Mouse (Mus musculus) CH12.LX (cell line): ENCODE data around the gene Gatad2a.

Experiments used
- CTCF ChIP-seq, 2 experiments: IDR thresholded peaks in 1 of 2; conservative IDR thresholded peaks in 1 of 2; 2 replicates each; pipeline ENCODE4 v1.5.1; 2011 to 2012; ENCODE audit warnings: low read depth in 2 of 2, low read length in 2 of 2, improper control_type of control experiment in 1 of 2, inconsistent platforms in 1 of 2, mild to moderate bottlenecking in 1 of 2, moderate library complexity in 1 of 2
- EP300 ChIP-seq: IDR thresholded peaks from 2 replicates; pipeline ENCODE4 v1.6.1; 2011; ENCODE audit warnings: low read length, improper control_type of control experiment
- MXI1 ChIP-seq: IDR thresholded peaks from 2 replicates; pipeline ENCODE4 v1.6.1; 2011; ENCODE audit warnings: mild to moderate bottlenecking, low read depth, low read length, improper control_type of control experiment
- NRF1 ChIP-seq: IDR thresholded peaks from 2 replicates; pipeline ENCODE4 v1.6.1; 2014; ENCODE audit warnings: low read depth, mild to moderate bottlenecking, inconsistent platforms, low read length, improper control_type of control experiment, moderate library complexity
- POLR2A ChIP-seq: IDR thresholded peaks from 2 replicates; pipeline ENCODE4 v1.6.1; 2011; ENCODE audit warnings: low read depth, mild to moderate bottlenecking, improper control_type of control experiment, low read length
- RCOR1 ChIP-seq: conservative IDR thresholded peaks from 2 replicates; pipeline ENCODE4 v1.6.1; 2012; ENCODE audit warnings: low read depth, mild to moderate bottlenecking, inconsistent platforms, low read length, improper control_type of control experiment
- TCF12 ChIP-seq: IDR thresholded peaks from 2 replicates; pipeline ENCODE4 v1.6.1; 2014; ENCODE audit warnings: low read depth, mild to moderate bottlenecking, inconsistent platforms, low read length, improper control_type of control experiment
- USF1 ChIP-seq: IDR thresholded peaks from 2 replicates; pipeline ENCODE4 v1.6.1; 2014; ENCODE audit warnings: low read depth, mild to moderate bottlenecking, inconsistent platforms, low read length, improper control_type of control experiment
- ZC3H11A ChIP-seq: IDR thresholded peaks from 2 replicates; pipeline ENCODE4 v1.6.1; 2012; ENCODE audit warnings: low read depth, mild to moderate bottlenecking, inconsistent platforms, low read length, improper control_type of control experiment
- ZKSCAN1 ChIP-seq: IDR thresholded peaks from 2 replicates; pipeline ENCODE4 v1.6.1; 2012; ENCODE audit warnings: low read depth, inconsistent platforms, low read length, improper control_type of control experiment, borderline replicate concordance
- ZNF384 ChIP-seq: IDR thresholded peaks from 2 replicates; pipeline ENCODE4 v1.6.1; 2012; ENCODE audit warnings: low read depth, low read length, improper control_type of control experiment, inconsistent platforms

GRCm38 (mm10) chr8:69978456-69978855, 17.7 kb downstream of the Gatad2a start:
- no peak for TF ChIP-seq ZKSCAN1
- TF ChIP-seq RCOR1: no peak
- no peak for TF ChIP-seq EP300
- TF ChIP-seq CTCF (conservative IDR thresholded peaks at IDR 0.05 in 1 of 2, IDR thresholded peaks at IDR 0.05 in 1 of 2; ENCODE audit: low read depth in 2 of 2, low read length in 2 of 2): no peak
- TF ChIP-seq USF1: no peak
- no peak for TF ChIP-seq TCF12
- TF ChIP-seq ZC3H11A: no peak
- no peak for TF ChIP-seq MXI1
- TF ChIP-seq NRF1: no peak
- TF ChIP-seq ZNF384: no peak
- no peak for TF ChIP-seq POLR2A
